Mouse (Mus musculus) intestine, embryonic 14.5 days (tissue): Measurements from ENCODE around the gene Fibin. TPM values are rescaled to one million over a fixed set of nuclear protein-coding genes. Genes with fewer than 3 reads are reported as not detected.

Experiments used
- ATAC-seq: fragments of 200-750 bp; cut with Nextera tagmentation; replicated peaks from 2 replicates; pipeline ENCODE4 v1.8.0; 2017; ENCODE audit warnings: low read depth, moderate number of reproducible peaks, moderate TSS enrichment, moderate library complexity; ENCODE audit not compliant: low FRiP score, low TSS enrichment
- DNase-seq: peaks from one replicate; pipeline ENCODE4 v3.0.0-alpha.2; 2018; ENCODE audit warnings: low spot score
- H3K27ac ChIP-seq: fragments of 300-500 bp; sonication (generic); 2 replicates; pipeline ENCODE4 v1.5.1; 2014; ENCODE audit warnings: low read depth, mild to moderate bottlenecking, control low read depth
- H3K27me3 ChIP-seq: fragments of 300-500 bp; sonication (generic); replicated peaks from 2 replicates; pipeline ENCODE4 v1.6.1; 2014; ENCODE audit warnings: low read length, control low read depth; ENCODE audit not compliant: control insufficient read depth, insufficient read depth
- H3K36me3 ChIP-seq: fragments of 300-500 bp; sonication (generic); 2 replicates; pipeline ENCODE4 v1.6.1; 2014; ENCODE audit warnings: low read length, control low read depth; ENCODE audit not compliant: control insufficient read depth, insufficient read depth
- H3K4me1 ChIP-seq: fragments of 300-500 bp; sonication (generic); replicated peaks from 2 replicates; pipeline ENCODE4 v1.6.1; 2014; ENCODE audit warnings: low read length, control low read depth, mixed read lengths; ENCODE audit not compliant: control insufficient read depth, insufficient read depth
- H3K4me2 ChIP-seq: fragments of 300-500 bp; sonication (generic); 2 replicates; pipeline ENCODE4 v1.6.1; 2014; ENCODE audit warnings: low read length
- H3K4me3 ChIP-seq: fragments of 300-500 bp; sonication (generic); 2 replicates; pipeline ENCODE4 v1.5.1; 2014; ENCODE audit warnings: low read depth, low read length, control low read depth, mixed read lengths
- H3K9ac ChIP-seq: fragments of 300-500 bp; sonication (generic); 2 replicates; pipeline ENCODE4 v1.6.1; 2014; ENCODE audit warnings: mild to moderate bottlenecking, low read length
- H3K9me3 ChIP-seq: fragments of 300-500 bp; sonication (generic); 2 replicates; pipeline ENCODE4 v1.6.1; 2016; ENCODE audit warnings: low read length, control low read depth; ENCODE audit not compliant: control insufficient read depth
- WGBS: fragments of 180-500 bp; shearing (Covaris S2); extraction: QIAGEN DNeasy Blood & Tissue Kit; methylation state at CpG from one replicate; pipeline ENCODE4 v1.1.7; 2014; 5-methylcytosine and 5-hydroxymethylcytosine counted together
- polyA plus RNA-seq: library from polyadenylated mRNA; unstranded; fragments of >200 nt; fragmentation: Nextera tagmentation; extraction: Ambion mirVana; gene quantifications from 2 replicates; pipeline ENCODE4 v1.2.1, GENCODE M21; 2014

The Fibin gene
- polyA plus RNA-seq, 1 experiment from 2014 or later = 24.3 TPM

- Histone ChIP-seq H3K4me3 (no peak overlapping the region), H3K36me3 (no peaks in the 10 kb centered on the region), H3K4me2 (no peak overlapping the region), H3K27ac (no peak overlapping the region), H3K27me3 (no peaks in the 10 kb centered on the region), H3K9ac (no peak overlapping the region), H3K9me3 (no peaks in the 10 kb centered on the region), H3K4me1 (no peaks in the 10 kb centered on the region)
- DNase-seq (no peak), ATAC-seq (no peak)
- WGBS = 80% methylated on average over 1 of the region's 1 CpGs
Measured at GRCm38 (mm10) chr2:110319266-110319665, 43.7 kb downstream of the Fibin start.

GRCm38 (mm10) chr2:110318719-110319118 lies 44.3 kb downstream of the Fibin start:
- ATAC-seq (no peak), DNase-seq (no peak)
- 93% methylated on average over 1 of the region's 1 CpGs for WGBS
- no peak overlapping the region for H3K9ac ChIP-seq
- no peaks in the 10 kb centered on the region for H3K27me3 ChIP-seq
- H3K4me3 ChIP-seq = no peak overlapping the region
- H3K36me3 ChIP-seq = no peaks in the 10 kb centered on the region
- no peak overlapping the region for H3K27ac ChIP-seq
- no peaks in the 10 kb centered on the region for H3K4me1 ChIP-seq
- no peak overlapping the region for H3K4me2 ChIP-seq
- no peaks in the 10 kb centered on the region for H3K9me3 ChIP-seq

DNA sequence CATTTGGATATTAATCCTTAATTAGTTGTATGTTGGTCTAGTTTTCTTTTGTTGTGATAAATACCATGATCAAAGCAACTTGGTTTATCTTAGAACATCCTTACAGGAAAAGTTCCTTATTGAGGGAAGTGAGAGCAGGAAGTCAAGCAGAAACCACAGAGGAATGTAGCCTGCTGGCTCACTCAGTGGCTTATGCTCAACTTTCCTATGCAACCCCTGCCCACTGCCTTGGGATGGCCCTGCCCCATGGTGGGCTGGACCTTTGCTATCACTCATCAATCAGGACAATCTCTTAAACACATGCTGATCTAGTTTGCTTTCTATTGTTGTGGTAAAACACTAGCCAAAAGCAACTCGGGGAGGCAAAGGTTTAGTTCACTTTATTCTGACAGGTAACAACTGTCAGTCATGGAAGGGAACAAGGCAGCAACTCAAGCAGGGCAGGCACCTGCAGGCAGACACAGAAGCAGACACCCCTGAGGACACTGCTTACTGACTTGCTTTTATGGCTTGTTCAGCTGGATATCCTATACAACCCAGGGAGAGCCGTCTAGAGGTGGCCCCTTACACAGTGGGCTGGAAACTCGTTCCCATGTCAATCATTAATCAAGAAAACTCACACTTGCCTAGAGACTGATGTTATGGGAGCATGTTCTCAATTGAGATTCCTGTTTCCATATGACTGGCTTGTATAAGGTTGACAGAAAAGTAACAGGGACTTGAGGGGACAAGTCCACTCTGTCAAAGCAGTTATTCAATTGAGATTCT lies 46.7 kb downstream of the Fibin start:
- H3K36me3 ChIP-seq = no peaks in the 10 kb centered on the region
- no peak; the same call in 1 of the 2 replicates for ATAC-seq
- no peak overlapping the region for H3K27ac ChIP-seq
- H3K9me3 ChIP-seq = no peaks in the 10 kb centered on the region
- 37% methylated on average over 3 of the region's 3 CpGs for WGBS
- no peaks in the 10 kb centered on the region for H3K4me1 ChIP-seq
- no peak overlapping the region for H3K9ac ChIP-seq
- H3K4me2 ChIP-seq = no peak overlapping the region
- H3K4me3 ChIP-seq = no peak overlapping the region
- no peaks in the 10 kb centered on the region for H3K27me3 ChIP-seq
- no peak for DNase-seq

DNA sequence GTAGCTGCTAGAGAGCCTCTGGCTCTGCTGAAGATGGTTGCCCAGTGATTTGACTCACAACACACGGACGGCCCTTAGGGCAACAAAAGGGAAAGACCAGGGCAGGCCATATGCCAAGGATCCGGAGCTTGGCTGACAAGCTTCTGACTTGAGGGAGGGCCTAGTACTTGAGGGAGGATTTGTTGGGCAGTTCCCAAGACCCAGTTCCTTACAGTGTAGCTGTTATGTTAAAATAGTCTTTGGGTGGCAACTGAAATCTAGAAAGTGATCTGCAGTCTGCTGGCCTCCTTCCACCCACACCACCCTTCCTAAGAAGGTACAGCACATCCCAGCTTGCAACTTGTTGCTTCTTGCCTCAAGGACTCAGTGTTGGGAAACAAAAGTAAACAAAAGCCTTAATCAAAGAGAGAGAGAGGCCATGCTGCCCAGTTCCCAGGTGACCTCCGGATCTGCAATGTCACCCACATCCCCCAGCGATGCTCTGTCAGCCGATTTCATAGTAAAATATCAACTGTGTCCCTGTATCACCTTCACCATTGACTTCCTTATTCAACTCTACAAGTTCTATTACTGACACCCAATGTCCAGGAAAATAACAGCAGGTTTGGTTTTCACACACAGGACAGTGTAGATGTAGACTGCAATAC lies 48.4 kb downstream of the Fibin start, which contains the start of gene Bbox1:
Bbox1 (minus strand) TSS at position 52 of the 647 bp plus-strand sequence.
- H3K27me3 ChIP-seq = no peaks in the 10 kb centered on the region
- no peak within 1 kb of the TSS for H3K4me3 ChIP-seq
- no peak within 1 kb of the TSS for H3K4me2 ChIP-seq
- no peaks in the 10 kb centered on the region for H3K36me3 ChIP-seq
- H3K9me3 ChIP-seq = no peaks in the 10 kb centered on the region
- WGBS = 82% methylated on average over 6 of the region's 6 CpGs
- H3K9ac ChIP-seq = no peak within 1 kb of the TSS
- ATAC-seq (no peak), DNase-seq (no peak)
- no peak within 1 kb of the TSS for H3K27ac ChIP-seq
- H3K4me1 ChIP-seq = no peaks in the 10 kb centered on the region

DNA sequence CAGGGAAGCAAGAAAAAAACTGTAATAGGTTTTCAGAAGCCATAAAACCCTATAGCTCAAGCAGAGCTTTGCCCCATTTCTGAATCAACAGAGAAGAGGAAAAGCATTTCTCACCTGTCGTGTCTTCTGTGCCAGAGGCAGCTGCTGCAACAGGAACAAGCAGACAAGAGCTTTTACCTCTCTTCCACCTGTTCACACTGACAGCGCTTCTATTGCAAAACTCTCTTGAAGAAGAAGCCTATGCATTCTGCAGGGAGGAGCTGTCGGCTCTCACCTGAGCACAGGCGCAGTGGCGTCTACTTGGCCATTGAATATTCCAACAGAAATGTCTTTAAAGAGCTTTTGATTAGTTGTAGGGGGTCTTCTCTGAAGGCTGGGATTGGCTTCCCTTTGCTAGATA lies 48.9 kb downstream of the Fibin start:
- H3K9me3 ChIP-seq = no peaks in the 10 kb centered on the region
- no peak overlapping the region for H3K9ac ChIP-seq
- ATAC-seq (no peak), DNase-seq (no peak)
- no peaks in the 10 kb centered on the region for H3K4me1 ChIP-seq
- no peak overlapping the region for H3K4me3 ChIP-seq
- no peaks in the 10 kb centered on the region for H3K27me3 ChIP-seq
- no peaks in the 10 kb centered on the region for H3K36me3 ChIP-seq
- H3K4me2 ChIP-seq = no peak overlapping the region
- WGBS = 81% methylated on average over 5 of the region's 5 CpGs
- H3K27ac ChIP-seq = no peak overlapping the region

- no peaks in the 10 kb centered on the region for H3K27me3 ChIP-seq
- ATAC-seq = no peak
- no peaks in the 10 kb centered on the region for H3K4me1 ChIP-seq
- 72% methylated on average over 2 of the region's 2 CpGs for WGBS
- DNase-seq = no peak
- no peak overlapping the region for H3K4me3 ChIP-seq
- no peak overlapping the region for H3K9ac ChIP-seq
- H3K36me3 ChIP-seq = no peaks in the 10 kb centered on the region
- H3K4me2 ChIP-seq = no peak overlapping the region
- no peaks in the 10 kb centered on the region for H3K9me3 ChIP-seq
- H3K27ac ChIP-seq = no peak overlapping the region
Measured at GRCm38 (mm10) chr2:110313305-110313824, 49.6 kb downstream of the Fibin start.

Other genes starting within 250 kb of the Fibin start
- 0.20 and 0.28 TPM in 2 replicates for gene Bbox1, start 48.6 kb downstream of the Fibin start, polyA plus RNA-seq
- gene Slc5a12, start 234.1 kb upstream of the Fibin start, polyA plus RNA-seq = not detected in 2 replicates